Mouse (Mus musculus) limb, embryonic 13.5 days (tissue): ENCODE measurements around the gene C2cd5. TPM values are rescaled to one million over a fixed set of nuclear protein-coding genes. Genes with fewer than 3 reads are reported as not detected.

Experiments
- ATAC-seq: fragments of 200-750 bp; cut with Nextera tagmentation; 2 replicates; pipeline ENCODE4 v1.8.0; 2017; ENCODE audit warnings: low read depth, moderate number of reproducible peaks, moderate TSS enrichment; ENCODE audit not compliant: low FRiP score
- H3K27ac ChIP-seq: fragments of 300-500 bp; sonication (generic); 2 replicates; pipeline ENCODE4 v1.5.1; 2015; ENCODE audit warnings: inconsistent platforms, mild to moderate bottlenecking, moderate library complexity
- H3K27me3 ChIP-seq: fragments of 300-500 bp; sonication (generic); 2 replicates; pipeline ENCODE4 v1.6.1; 2015; ENCODE audit warnings: mild to moderate bottlenecking, inconsistent platforms
- H3K36me3 ChIP-seq: fragments of 300-500 bp; sonication (generic); 2 replicates; pipeline ENCODE4 v1.6.1; 2015; ENCODE audit warnings: inconsistent platforms, mild to moderate bottlenecking, moderate library complexity
- H3K4me1 ChIP-seq: fragments of 300-500 bp; sonication (generic); 2 replicates; pipeline ENCODE4 v1.6.1; 2015; ENCODE audit warnings: inconsistent platforms
- H3K4me2 ChIP-seq: fragments of 300-500 bp; sonication (generic); replicated peaks from 2 replicates; pipeline ENCODE4 v1.6.1; 2015; ENCODE audit warnings: inconsistent platforms, mild to moderate bottlenecking, moderate library complexity
- H3K4me3 ChIP-seq: fragments of 300-500 bp; sonication (generic); 2 replicates; pipeline ENCODE4 v1.5.1; 2015; ENCODE audit warnings: moderate library complexity, mild to moderate bottlenecking, inconsistent platforms
- H3K9ac ChIP-seq: fragments of 300-500 bp; sonication (generic); 2 replicates; pipeline ENCODE4 v1.6.1; 2015; ENCODE audit warnings: mild to moderate bottlenecking, inconsistent platforms
- H3K9me3 ChIP-seq: fragments of 300-500 bp; sonication (generic); 2 replicates; pipeline ENCODE4 v1.6.1; 2016; ENCODE audit warnings: inconsistent platforms
- WGBS: fragments of 180-500 bp; shearing (Covaris S2); methylation state at CpG from one replicate; pipeline ENCODE4 v1.1.7; 2015; 5-methylcytosine and 5-hydroxymethylcytosine counted together
- polyA plus RNA-seq: library from polyadenylated mRNA; unstranded; fragments of >200 nt; fragmentation: Nextera tagmentation; extraction: Ambion mirVana; gene quantifications from 2 replicates; pipeline ENCODE4 v1.2.1, GENCODE M21; 2015

C2cd5 gene
- polyA plus RNA-seq, 1 experiment from 2014 or later = 30.0 TPM

GRCm38 (mm10) chr6:143068181-143068915 lies 31.6 kb downstream of the C2cd5 start:
- no peak overlapping the region for H3K4me2 ChIP-seq
- no peak for ATAC-seq
- H3K9me3 ChIP-seq = no peaks in the 10 kb centered on the region
- 70% methylated on average over 9 of the region's 9 CpGs for WGBS
- H3K36me3 ChIP-seq = peaks cover 21% of the 10 kb centered on the region
- H3K4me1 ChIP-seq = no peaks in the 10 kb centered on the region
- no peak overlapping the region for H3K4me3 ChIP-seq
- H3K9ac ChIP-seq = no peak overlapping the region
- no peaks in the 10 kb centered on the region for H3K27me3 ChIP-seq
- no peak overlapping the region for H3K27ac ChIP-seq

DNA sequence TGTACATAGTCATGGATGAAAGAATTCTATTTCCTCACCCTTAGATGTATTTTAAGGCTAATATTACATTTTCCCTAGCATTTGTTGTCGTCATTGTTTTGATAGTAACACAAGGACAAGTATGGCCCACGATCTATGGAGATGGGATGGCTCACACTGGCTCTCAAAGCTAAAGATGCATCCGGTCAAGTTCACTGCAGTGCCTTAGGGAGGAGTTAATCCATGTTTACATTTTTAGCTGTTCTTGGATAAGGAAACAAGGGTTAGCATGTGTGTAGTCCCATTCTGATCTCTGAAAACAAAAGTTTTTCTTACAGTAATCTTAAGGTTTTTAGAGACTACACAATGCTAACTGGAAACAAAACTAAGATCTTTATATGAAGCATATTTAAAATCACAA lies 32.3 kb downstream of the C2cd5 start:
- no peak overlapping the region for H3K9ac ChIP-seq
- no peak for ATAC-seq
- H3K27me3 ChIP-seq = no peaks in the 10 kb centered on the region
- WGBS = 87% methylated on average over 3 of the region's 3 CpGs
- H3K36me3 ChIP-seq = peaks cover 16% of the 10 kb centered on the region
- H3K4me3 ChIP-seq = no peak overlapping the region
- no peaks in the 10 kb centered on the region for H3K9me3 ChIP-seq
- H3K27ac ChIP-seq = no peak overlapping the region
- H3K4me1 ChIP-seq = no peaks in the 10 kb centered on the region
- H3K4me2 ChIP-seq = no peak overlapping the region

GRCm38 (mm10) chr6:143066859-143067258 lies 33.1 kb downstream of the C2cd5 start:
- no peak overlapping the region for H3K4me2 ChIP-seq
- H3K27ac ChIP-seq = no peak overlapping the region
- WGBS = 81% methylated on average over 9 of the region's 9 CpGs
- no peaks in the 10 kb centered on the region for H3K4me1 ChIP-seq
- H3K4me3 ChIP-seq = no peak overlapping the region
- H3K36me3 ChIP-seq = peaks cover 16% of the 10 kb centered on the region
- no peak overlapping the region for H3K9ac ChIP-seq
- no peaks in the 10 kb centered on the region for H3K27me3 ChIP-seq
- no peak for ATAC-seq
- H3K9me3 ChIP-seq = no peaks in the 10 kb centered on the region

- no peak overlapping the region for H3K4me2 ChIP-seq
- WGBS = 93% methylated on average over 2 of the region's 2 CpGs
- H3K36me3 ChIP-seq = peaks cover 14% of the 10 kb centered on the region
- no peaks in the 10 kb centered on the region for H3K9me3 ChIP-seq
- no peaks in the 10 kb centered on the region for H3K4me1 ChIP-seq
- no peak overlapping the region for H3K9ac ChIP-seq
- H3K4me3 ChIP-seq = no peak overlapping the region
- H3K27ac ChIP-seq = no peak overlapping the region
- no peak for ATAC-seq
- no peaks in the 10 kb centered on the region for H3K27me3 ChIP-seq
Measured at GRCm38 (mm10) chr6:143064047-143064446, 35.9 kb downstream of the C2cd5 start.

GRCm38 (mm10) chr6:143057601-143058000 lies 42.3 kb downstream of the C2cd5 start:
- H3K36me3 ChIP-seq = peaks cover 26% of the 10 kb centered on the region
- WGBS = 93% methylated on average over 5 of the region's 5 CpGs
- no peaks in the 10 kb centered on the region for H3K4me1 ChIP-seq

DNA sequence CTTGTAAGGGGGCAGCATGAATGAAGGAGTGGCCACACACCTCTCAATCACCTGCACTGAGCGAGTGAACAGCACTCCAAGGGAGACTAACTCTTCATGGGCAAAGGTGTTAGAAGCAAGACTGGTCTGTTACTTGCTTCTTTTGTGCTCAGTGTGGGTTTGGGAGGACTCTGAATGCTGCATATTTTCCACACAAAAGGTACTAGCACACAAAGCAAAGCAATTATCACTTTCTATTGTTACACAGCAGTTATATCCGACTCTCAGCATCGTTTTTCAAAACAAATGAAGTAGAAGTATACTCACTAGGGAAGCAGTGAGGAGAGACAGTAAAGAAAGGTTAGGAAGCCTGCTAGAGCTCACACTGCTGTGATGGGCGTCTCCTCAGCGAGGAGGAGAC lies 48.4 kb downstream of the C2cd5 start:
- WGBS = 90% methylated on average over 5 of the region's 5 CpGs
- no peak overlapping the region for H3K4me2 ChIP-seq
- no peak overlapping the region for H3K9ac ChIP-seq
- no peak for ATAC-seq
- H3K27ac ChIP-seq = no peak overlapping the region
- peaks cover 44% of the 10 kb centered on the region for H3K36me3 ChIP-seq
- H3K9me3 ChIP-seq = no peaks in the 10 kb centered on the region
- no peaks in the 10 kb centered on the region for H3K4me1 ChIP-seq
- H3K27me3 ChIP-seq = no peaks in the 10 kb centered on the region
- no peak overlapping the region for H3K4me3 ChIP-seq

More at GRCm38 (mm10) chr6:143057601-143058000, 42.3 kb downstream of the C2cd5 start:
- no peaks in the 10 kb centered on the region for H3K9me3 ChIP-seq
- no peaks in the 10 kb centered on the region for H3K27me3 ChIP-seq
- H3K9ac ChIP-seq = no peak overlapping the region
- no peak overlapping the region for H3K4me2 ChIP-seq
- ATAC-seq = no peak
- H3K4me3 ChIP-seq = no peak overlapping the region
- no peak overlapping the region for H3K27ac ChIP-seq

DNA sequence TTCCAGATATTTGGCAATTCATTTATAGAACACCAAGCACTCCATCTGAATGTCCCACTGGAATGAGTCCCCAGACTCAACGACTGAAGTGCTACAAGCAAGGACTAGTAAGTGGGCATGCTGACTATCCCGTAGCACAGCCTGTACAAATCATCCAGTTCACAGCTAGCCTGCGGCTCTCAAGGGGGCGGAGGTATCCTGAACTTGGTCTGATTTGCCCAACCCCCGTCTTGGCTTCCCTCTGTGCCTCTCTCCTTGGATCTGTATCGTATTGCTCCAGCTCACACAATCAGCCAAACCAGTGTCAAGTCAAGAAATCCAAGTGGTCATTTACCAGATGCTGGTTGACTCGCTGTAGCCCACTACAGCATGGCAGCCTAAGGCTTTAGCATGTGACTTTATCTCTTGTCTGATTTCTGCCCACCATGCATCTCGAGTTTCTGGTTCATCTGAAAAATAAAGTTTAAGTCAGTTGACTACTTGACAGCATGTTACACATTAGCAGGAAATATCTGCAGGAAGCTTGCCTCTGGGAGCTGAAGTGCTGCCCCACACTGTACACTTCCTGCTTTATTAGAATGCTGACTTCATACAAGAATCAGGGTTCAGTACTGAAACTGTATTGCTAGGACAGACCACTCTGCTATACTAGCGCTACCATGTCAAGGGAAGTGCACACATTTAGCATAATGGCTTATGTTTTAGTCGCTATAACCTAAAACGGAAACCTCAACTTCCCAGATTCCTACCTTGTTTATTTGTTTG lies 50.0 kb downstream of the C2cd5 start:
- Histone ChIP-seq H3K4me2 (no peak overlapping the region), H3K9me3 (no peaks in the 10 kb centered on the region), H3K4me3 (no peak overlapping the region), H3K36me3 (peaks cover 47% of the 10 kb centered on the region), H3K27ac (no peak overlapping the region), H3K4me1 (no peaks in the 10 kb centered on the region), H3K9ac (no peak overlapping the region), H3K27me3 (no peaks in the 10 kb centered on the region)
- no peak for ATAC-seq
- 77% methylated on average over 11 of the region's 11 CpGs for whole genome bisulfite sequencing

DNA sequence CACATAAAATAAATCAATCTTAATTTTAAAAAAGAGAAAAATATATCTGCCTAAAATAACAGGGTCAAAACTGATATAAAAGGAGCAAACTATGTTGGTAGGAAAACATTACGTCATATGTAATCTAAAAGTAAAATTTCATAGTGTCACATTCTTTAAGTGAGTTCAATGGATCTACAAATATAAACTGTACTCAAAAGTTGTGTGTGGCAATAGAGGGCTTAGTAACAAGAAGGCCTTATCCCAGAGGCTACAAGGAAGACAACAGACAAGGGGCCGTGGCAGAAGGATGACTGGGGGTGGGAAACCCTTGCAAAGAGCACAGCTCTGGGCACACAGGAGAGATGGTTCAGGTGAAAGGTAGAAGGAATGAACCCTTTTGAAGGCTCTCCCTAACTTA lies 50.8 kb downstream of the C2cd5 start:
- H3K4me1 ChIP-seq = no peaks in the 10 kb centered on the region
- no peak for ATAC-seq
- H3K36me3 ChIP-seq = peaks cover 45% of the 10 kb centered on the region
- no peak overlapping the region for H3K4me2 ChIP-seq
- no peak overlapping the region for H3K9ac ChIP-seq
- no peaks in the 10 kb centered on the region for H3K27me3 ChIP-seq
- no peaks in the 10 kb centered on the region for H3K9me3 ChIP-seq
- H3K4me3 ChIP-seq = no peak overlapping the region
- 91% methylated on average over 2 of the region's 2 CpGs for WGBS
- no peak overlapping the region for H3K27ac ChIP-seq

DNA sequence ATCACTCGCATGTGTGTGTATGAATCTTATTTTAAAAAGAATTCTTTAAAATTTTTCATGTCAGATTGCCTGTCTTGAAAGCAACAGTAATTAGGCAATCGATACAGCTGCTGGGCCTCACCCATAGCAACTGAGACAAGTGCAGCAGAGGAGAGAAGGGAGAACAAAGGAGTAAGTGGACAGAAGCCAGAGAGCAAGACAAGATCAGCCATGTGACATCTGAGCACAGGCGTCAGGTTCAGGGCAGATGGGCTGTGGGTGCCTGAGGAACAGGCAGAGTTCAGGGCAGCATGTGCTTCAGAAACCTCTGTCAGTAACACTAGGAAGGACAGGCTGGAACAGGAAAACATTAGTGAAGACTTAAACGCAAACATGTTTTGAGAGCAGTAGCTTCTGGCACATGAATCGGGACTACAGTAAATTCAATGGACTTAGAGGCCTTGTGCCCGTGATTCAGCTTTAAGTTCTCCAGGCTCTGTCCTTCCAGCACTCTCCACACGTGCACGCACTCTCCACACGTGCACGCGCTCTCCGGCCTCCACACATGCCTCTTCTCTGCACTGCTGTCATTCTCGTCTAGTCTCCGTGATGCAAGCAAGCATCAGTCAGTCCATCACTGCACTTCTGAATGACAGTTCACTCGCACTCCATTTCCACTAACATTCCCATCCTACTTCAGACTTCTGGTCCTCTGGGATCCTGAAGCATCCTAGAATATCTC lies 52.2 kb downstream of the C2cd5 start:
- 91% methylated on average over 15 of the region's 15 CpGs for WGBS
- Histone ChIP-seq H3K27me3 (no peaks in the 10 kb centered on the region), H3K4me3 (no peak overlapping the region), H3K4me1 (no peaks in the 10 kb centered on the region), H3K27ac (no peak overlapping the region), H3K36me3 (peaks cover 43% of the 10 kb centered on the region), H3K9me3 (no peaks in the 10 kb centered on the region), H3K4me2 (no peak overlapping the region), H3K9ac (no peak overlapping the region)
- ATAC-seq = no peak

DNA sequence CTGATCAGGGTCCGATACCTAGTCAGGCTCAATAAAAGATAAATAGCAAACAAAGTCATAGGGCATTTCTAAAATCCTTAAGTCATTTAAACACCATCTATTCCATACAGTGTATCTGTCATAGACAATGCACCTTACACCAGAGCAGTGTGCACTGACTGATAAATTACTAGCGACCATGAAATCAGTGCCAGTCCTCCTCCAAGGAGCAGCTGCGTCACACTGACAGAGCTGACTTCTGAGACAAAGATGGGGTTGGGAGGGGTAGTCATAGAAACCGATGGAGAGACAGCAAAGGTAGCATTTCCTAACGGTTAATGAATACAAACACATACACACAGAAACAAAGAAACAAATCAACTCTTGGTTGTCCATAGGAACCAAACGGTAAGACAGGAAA lies 58.4 kb downstream of the C2cd5 start:
- 85% methylated on average over 6 of the region's 6 CpGs for WGBS
- Histone ChIP-seq H3K4me3 (no peak overlapping the region), H3K4me2 (no peak overlapping the region), H3K27me3 (no peaks in the 10 kb centered on the region), H3K9me3 (no peaks in the 10 kb centered on the region), H3K27ac (no peak overlapping the region), H3K9ac (no peak overlapping the region), H3K4me1 (no peaks in the 10 kb centered on the region), H3K36me3 (peaks cover 53% of the 10 kb centered on the region)
- ATAC-seq = no peak

DNA sequence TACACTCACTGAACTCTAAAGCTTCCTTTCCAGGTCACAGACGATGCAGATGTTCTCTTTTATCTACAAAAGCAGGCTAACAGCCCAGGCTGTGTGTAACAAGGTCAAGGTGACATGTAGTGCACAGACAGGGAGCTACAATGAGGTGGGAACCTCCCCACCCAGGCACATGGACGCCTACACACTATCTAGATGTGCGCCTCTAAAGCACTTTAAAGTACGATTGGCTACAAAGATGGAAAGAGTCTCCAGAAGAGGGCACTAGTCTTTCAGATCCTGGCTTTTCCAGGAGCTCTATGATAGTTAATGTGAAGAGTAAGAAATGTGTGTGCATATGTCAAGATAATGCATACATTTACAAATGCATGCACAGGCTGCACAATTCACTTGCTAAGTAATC lies 64.7 kb downstream of the C2cd5 start:
- 57% methylated on average over 4 of the region's 4 CpGs for WGBS
- no peak for ATAC-seq
- Histone ChIP-seq H3K9ac (no peak overlapping the region), H3K9me3 (no peaks in the 10 kb centered on the region), H3K27me3 (no peaks in the 10 kb centered on the region), H3K4me3 (no peak overlapping the region), H3K27ac (no peak overlapping the region), H3K4me2 (no peak overlapping the region), H3K36me3 (peaks cover 85% of the 10 kb centered on the region), H3K4me1 (no peaks in the 10 kb centered on the region)

- no peaks in the 10 kb centered on the region for H3K4me1 ChIP-seq
- no peak overlapping the region for H3K9ac ChIP-seq
- no peak for ATAC-seq
- WGBS = 94% methylated on average over 2 of the region's 2 CpGs
- peaks cover 86% of the 10 kb centered on the region for H3K36me3 ChIP-seq
- H3K9me3 ChIP-seq = no peaks in the 10 kb centered on the region
- no peak overlapping the region for H3K4me2 ChIP-seq
- no peaks in the 10 kb centered on the region for H3K27me3 ChIP-seq
- H3K27ac ChIP-seq = no peak overlapping the region
- H3K4me3 ChIP-seq = no peak overlapping the region
Measured at GRCm38 (mm10) chr6:143034503-143034902, 65.4 kb downstream of the C2cd5 start.
